Mouse (Mus musculus) hindbrain, embryonic 16.5 days (tissue): ENCODE data around the gene Rbfox2. TPM values are rescaled to one million over a fixed set of nuclear protein-coding genes. Genes with fewer than 3 reads are reported as not detected.

Source experiments
- ATAC-seq: fragments of 200-750 bp; cut with Nextera tagmentation; 2 replicates; pipeline ENCODE4 v1.8.0; 2017; ENCODE audit warnings: moderate TSS enrichment, moderate library complexity
- H3K27ac ChIP-seq: fragments of 300-500 bp; sonication (generic); 2 replicates; pipeline ENCODE4 v1.5.1; 2014; ENCODE audit warnings: low read depth, mild to moderate bottlenecking, control low read depth, low read length, moderate library complexity
- H3K27me3 ChIP-seq: fragments of 300-500 bp; sonication (generic); replicated peaks from 2 replicates; pipeline ENCODE4 v1.6.1; 2014; ENCODE audit warnings: low read length; ENCODE audit not compliant: control insufficient read depth, insufficient read depth
- H3K36me3 ChIP-seq: fragments of 300-500 bp; sonication (generic); 2 replicates; pipeline ENCODE4 v1.6.1; 2014; ENCODE audit warnings: mild to moderate bottlenecking, low read length, moderate library complexity, mixed read lengths; ENCODE audit not compliant: control insufficient read depth, insufficient read depth
- H3K4me1 ChIP-seq: fragments of 300-500 bp; sonication (generic); 2 replicates; pipeline ENCODE4 v1.6.1; 2014; ENCODE audit warnings: low read depth, low read length; ENCODE audit not compliant: control insufficient read depth, insufficient read depth
- H3K4me2 ChIP-seq: fragments of 300-500 bp; sonication (generic); 2 replicates; pipeline ENCODE4 v1.6.1; 2014; ENCODE audit warnings: mild to moderate bottlenecking, low read length, control low read depth, moderate library complexity
- H3K4me3 ChIP-seq: fragments of 300-500 bp; sonication (generic); 2 replicates; pipeline ENCODE4 v1.5.1; 2014; ENCODE audit warnings: mild to moderate bottlenecking, low read length, control low read depth, moderate library complexity
- H3K9ac ChIP-seq: fragments of 300-500 bp; sonication (generic); 2 replicates; pipeline ENCODE4 v1.6.1; 2014; ENCODE audit warnings: low read depth, mild to moderate bottlenecking, control low read depth, low read length, moderate library complexity
- H3K9me3 ChIP-seq: fragments of 300-500 bp; sonication (generic); 2 replicates; pipeline ENCODE4 v1.6.1; 2014; ENCODE audit warnings: mild to moderate bottlenecking, low read length, moderate library complexity; ENCODE audit not compliant: control insufficient read depth
- WGBS: fragments of 180-500 bp; shearing (Covaris S2); extraction: QIAGEN DNeasy Blood & Tissue Kit; methylation state at CpG from one replicate; pipeline ENCODE4 v1.1.7; 2014; 5-methylcytosine and 5-hydroxymethylcytosine counted together
- polyA plus RNA-seq: library from polyadenylated mRNA; unstranded; fragments of >200 nt; fragmentation: Nextera tagmentation; extraction: Ambion mirVana; gene quantifications from 2 replicates; pipeline ENCODE4 v1.2.1, GENCODE M21; 2015

Rbfox2 gene
- polyA plus RNA-seq, 1 experiment from 2014 or later: 122 TPM

- Histone ChIP-seq H3K9ac (no peak overlapping the region), H3K4me2 (peak overlapping the region; percentile 58), H3K9me3 (no peaks in the 10 kb centered on the region), H3K27ac (peak overlapping the region; percentile 71), H3K27me3 (no peaks in the 10 kb centered on the region), H3K4me3 (peak overlapping the region; percentile 2; the same call in 1 of the 2 replicates), H3K36me3 (no peaks in the 10 kb centered on the region), H3K4me1 (peaks cover 14% of the 10 kb centered on the region)
- ATAC-seq: no peak
- WGBS: 36% methylated on average over 17 of the region's 17 CpGs
These were observed 37.6 kb upstream of the Rbfox2 start for GRCm38 (mm10) chr15:77344127-77345125.

GRCm38 (mm10) chr15:77343527-77344091 lies 36.8 kb upstream of the Rbfox2 start:
- Histone ChIP-seq H3K27ac (peak overlapping the region; percentile 71), H3K4me3 (peak overlapping the region; percentile 14; the same call in 1 of the 2 replicates), H3K4me1 (peaks cover 14% of the 10 kb centered on the region), H3K36me3 (no peaks in the 10 kb centered on the region), H3K27me3 (no peaks in the 10 kb centered on the region), H3K9me3 (no peaks in the 10 kb centered on the region), H3K9ac (peak overlapping the region; percentile 57), H3K4me2 (peak overlapping the region; percentile 58)
- peak; percentile 82 for ATAC-seq
- WGBS: 4% methylated on average over 13 of the region's 13 CpGs

GRCm38 (mm10) chr15:77342962-77343526 lies 36.2 kb upstream of the Rbfox2 start:
- 24% methylated on average over 18 of the region's 18 CpGs for WGBS
- H3K9ac ChIP-seq: peak overlapping the region; percentile 57
- H3K4me2 ChIP-seq: peak overlapping the region; percentile 58
- H3K4me1 ChIP-seq: peaks cover 14% of the 10 kb centered on the region
- H3K9me3 ChIP-seq: no peaks in the 10 kb centered on the region
- ATAC-seq: no peak; the same call in 1 of the 2 replicates
- H3K27ac ChIP-seq: peak overlapping the region; percentile 71
- no peaks in the 10 kb centered on the region for H3K27me3 ChIP-seq
- H3K36me3 ChIP-seq: no peaks in the 10 kb centered on the region
- peak overlapping the region; percentile 14; the same call in 1 of the 2 replicates for H3K4me3 ChIP-seq

- no peak overlapping the region for H3K9ac ChIP-seq
- ATAC-seq: no peak
- no peak overlapping the region for H3K4me3 ChIP-seq
- no peaks in the 10 kb centered on the region for H3K27me3 ChIP-seq
- H3K9me3 ChIP-seq: no peaks in the 10 kb centered on the region
- H3K27ac ChIP-seq: no peak overlapping the region
- H3K4me1 ChIP-seq: peaks cover 14% of the 10 kb centered on the region
- no peaks in the 10 kb centered on the region for H3K36me3 ChIP-seq
- WGBS: 88% methylated on average over 6 of the region's 6 CpGs
- no peak overlapping the region for H3K4me2 ChIP-seq
These were observed 35.2 kb upstream of the Rbfox2 start for GRCm38 (mm10) chr15:77342005-77342404.

- Histone ChIP-seq H3K36me3 (no peaks in the 10 kb centered on the region), H3K27ac (no peak overlapping the region), H3K9me3 (no peaks in the 10 kb centered on the region), H3K4me3 (no peak overlapping the region), H3K9ac (no peak overlapping the region), H3K4me2 (no peak overlapping the region), H3K27me3 (no peaks in the 10 kb centered on the region), H3K4me1 (peaks cover 25% of the 10 kb centered on the region)
- ATAC-seq: no peak
These were observed 33.8 kb upstream of the Rbfox2 start for GRCm38 (mm10) chr15:77340581-77340980.

GRCm38 (mm10) chr15:77338924-77339429 lies 32.2 kb upstream of the Rbfox2 start:
- H3K36me3 ChIP-seq: no peaks in the 10 kb centered on the region
- H3K4me1 ChIP-seq: peaks cover 23% of the 10 kb centered on the region
- no peak for ATAC-seq
- 74% methylated on average over 8 of the region's 8 CpGs for WGBS
- H3K4me2 ChIP-seq: no peak overlapping the region
- no peak overlapping the region for H3K9ac ChIP-seq
- H3K4me3 ChIP-seq: no peak overlapping the region
- H3K27ac ChIP-seq: no peak overlapping the region
- no peaks in the 10 kb centered on the region for H3K27me3 ChIP-seq
- H3K9me3 ChIP-seq: no peaks in the 10 kb centered on the region

GRCm38 (mm10) chr15:77338451-77338850 lies 31.6 kb upstream of the Rbfox2 start:
- Histone ChIP-seq H3K27ac (no peak overlapping the region), H3K9ac (no peak overlapping the region), H3K36me3 (no peaks in the 10 kb centered on the region), H3K4me1 (peaks cover 17% of the 10 kb centered on the region), H3K4me3 (no peak overlapping the region), H3K9me3 (no peaks in the 10 kb centered on the region), H3K4me2 (no peak overlapping the region), H3K27me3 (no peaks in the 10 kb centered on the region)
- ATAC-seq: no peak
- 67% methylated on average over 7 of the region's 7 CpGs for WGBS

- no peaks in the 10 kb centered on the region for H3K9me3 ChIP-seq
- no peaks in the 10 kb centered on the region for H3K27me3 ChIP-seq
- H3K36me3 ChIP-seq: no peaks in the 10 kb centered on the region
- H3K9ac ChIP-seq: no peak overlapping the region
- 61% methylated on average over 3 of the region's 3 CpGs for WGBS
- no peak for ATAC-seq
- no peak overlapping the region for H3K4me3 ChIP-seq
- no peak overlapping the region for H3K4me2 ChIP-seq
- H3K4me1 ChIP-seq: peaks cover 13% of the 10 kb centered on the region
- H3K27ac ChIP-seq: no peak overlapping the region
These were observed 31.1 kb upstream of the Rbfox2 start for GRCm38 (mm10) chr15:77337926-77338325.

GRCm38 (mm10) chr15:77336968-77337341 lies 30.2 kb upstream of the Rbfox2 start:
- peak overlapping the region; percentile 60 for H3K4me2 ChIP-seq
- H3K4me3 ChIP-seq: peak overlapping the region; percentile 41
- 49% methylated on average over 9 of the region's 9 CpGs for WGBS
- H3K9ac ChIP-seq: peak overlapping the region; percentile 56
- H3K27me3 ChIP-seq: no peaks in the 10 kb centered on the region
- H3K4me1 ChIP-seq: peaks cover 11% of the 10 kb centered on the region
- H3K9me3 ChIP-seq: no peaks in the 10 kb centered on the region
- H3K36me3 ChIP-seq: no peaks in the 10 kb centered on the region
- peak; percentile 37 for ATAC-seq
- no peak overlapping the region for H3K27ac ChIP-seq
